Mouse (Mus musculus) splenic B cell, adult 2 months (primary cell): ENCODE measurements around the gene Lhx1.

Experiments used
- DNase-seq: peaks from one replicate; pipeline ENCODE4 v3.0.0-alpha.2; 2011; ENCODE audit warnings: low read depth, low spot score
- H3K27me3 ChIP-seq: 2 replicates; pipeline ENCODE4 v1.6.1; 2012; ENCODE audit warnings: mild to moderate bottlenecking, low read length, moderate library complexity, mixed read lengths; ENCODE audit not compliant: control insufficient read depth, poor library complexity, insufficient read depth, severe bottlenecking
- H3K36me3 ChIP-seq: 2 replicates; pipeline ENCODE4 v1.6.1; 2012; ENCODE audit warnings: mild to moderate bottlenecking, low read length, moderate library complexity, mixed read lengths; ENCODE audit not compliant: control insufficient read depth, poor library complexity, insufficient read depth, severe bottlenecking

The Lhx1 gene

DNA sequence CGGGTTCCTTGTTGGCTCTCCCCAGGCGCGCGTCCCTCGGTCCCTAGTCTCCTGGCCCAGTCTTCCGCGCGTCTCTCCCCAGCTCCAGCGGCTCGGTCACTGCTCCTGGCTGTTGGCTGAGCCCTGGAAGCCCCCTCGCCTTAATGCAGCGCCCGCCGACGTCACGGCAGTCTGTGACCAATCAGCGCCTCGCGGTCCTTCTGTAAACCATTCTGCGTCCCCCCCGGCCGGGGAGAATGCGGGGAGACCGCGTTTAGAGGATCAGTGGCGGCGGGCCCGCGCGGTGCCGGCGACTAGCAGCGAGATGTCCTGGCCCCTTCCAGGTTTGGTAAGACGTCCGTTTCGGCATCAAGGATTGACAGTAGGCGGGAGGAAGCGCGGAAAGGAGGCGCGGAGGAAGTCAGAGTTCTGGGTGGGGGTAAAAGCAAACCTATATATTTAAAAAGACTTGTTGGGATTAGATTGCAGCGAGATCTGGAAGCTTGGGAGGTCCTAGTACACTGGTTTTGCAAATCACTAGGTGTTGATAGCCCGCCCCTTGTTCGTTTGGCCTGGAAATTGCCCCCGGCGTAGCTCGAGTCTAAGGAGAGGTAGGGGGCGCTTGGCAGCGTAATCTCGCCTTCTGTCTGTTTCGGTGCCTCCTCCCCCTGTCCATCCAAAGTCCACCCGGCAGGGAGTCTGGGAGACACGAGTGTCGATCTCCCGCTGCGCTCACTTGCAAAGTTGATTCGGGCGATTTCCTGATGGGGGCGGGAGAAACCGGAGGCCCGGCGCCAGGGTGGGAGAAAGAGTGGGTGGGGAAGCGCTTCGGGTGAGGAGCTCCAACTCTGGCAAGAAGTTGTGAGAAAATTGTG, at the start of gene Lhx1:
TSS of gene Lhx1 (minus strand) at position 115 of the 854 bp plus-strand sequence.
- H3K27me3 ChIP-seq, result peaks cover 3% of the 10 kb centered on the region
- no peaks in the 10 kb centered on the region for H3K36me3 ChIP-seq
- DNase-seq, result no peak

DNA sequence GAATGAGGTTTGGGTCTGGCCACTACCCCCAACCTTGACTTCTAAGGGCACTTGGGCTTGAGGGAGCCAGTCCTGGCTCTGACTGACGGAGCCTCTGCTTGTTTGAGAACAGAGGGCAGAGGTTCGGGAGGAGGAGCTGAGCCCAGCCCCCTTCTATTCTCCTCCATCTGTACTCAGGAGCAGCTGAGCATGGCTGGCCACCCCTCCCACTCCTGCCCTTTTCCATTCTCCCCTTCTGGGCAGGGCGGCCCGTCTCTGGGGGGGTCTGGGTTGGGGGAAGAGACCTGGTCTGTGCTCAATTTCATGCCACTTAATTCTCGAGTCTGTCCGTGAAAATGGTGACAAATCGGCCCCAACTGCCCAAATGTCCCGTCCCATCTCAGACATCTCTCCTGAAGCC, 49.5 kb upstream of the Lhx1 start:
- no peaks in the 10 kb centered on the region for H3K36me3 ChIP-seq
- no peak for DNase-seq
- no peaks in the 10 kb centered on the region for H3K27me3 ChIP-seq

DNA sequence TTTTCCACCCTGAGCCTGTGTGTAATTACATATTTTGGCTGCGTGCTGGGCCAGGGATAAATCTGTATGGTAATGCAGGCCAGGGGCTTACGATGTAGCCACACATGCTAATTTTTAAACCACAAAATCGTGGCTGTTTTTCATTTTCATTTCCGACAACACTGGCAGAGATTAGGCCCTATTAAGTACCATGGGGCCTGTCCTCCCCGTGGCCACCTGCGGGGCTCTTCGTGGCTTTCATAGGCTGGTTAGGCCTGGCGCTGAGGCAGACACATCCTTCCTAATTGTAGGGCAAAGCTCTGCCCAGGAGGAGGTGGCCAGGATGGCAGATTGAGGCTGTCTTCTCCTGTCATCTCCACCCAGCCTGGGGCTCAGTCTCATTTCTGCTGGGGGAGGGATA, 48.3 kb upstream of the Lhx1 start:
- no peaks in the 10 kb centered on the region for H3K27me3 ChIP-seq
- no peaks in the 10 kb centered on the region for H3K36me3 ChIP-seq
- no peak for DNase-seq

DNA sequence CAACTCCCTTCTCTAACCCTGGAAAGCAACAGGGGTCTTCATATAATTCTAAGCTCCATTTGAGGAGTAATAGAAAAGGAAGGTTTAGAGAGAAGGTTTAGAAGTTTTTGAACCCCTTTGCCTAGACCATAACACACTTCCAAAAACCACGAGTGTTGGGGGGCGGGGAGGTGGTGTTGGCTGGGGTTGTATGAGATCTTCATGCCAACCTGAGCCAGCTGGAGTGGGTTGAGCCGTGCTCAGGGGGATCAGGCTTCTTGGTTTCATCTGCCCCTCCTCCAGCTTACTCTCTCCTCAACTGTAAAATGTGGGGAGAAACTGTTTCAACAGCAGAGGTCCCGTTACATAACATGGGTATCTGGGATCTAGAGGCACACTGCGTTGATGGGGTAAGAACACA, 45.5 kb upstream of the Lhx1 start:
- no peak for DNase-seq
- Histone ChIP-seq H3K36me3 (no peaks in the 10 kb centered on the region), H3K27me3 (no peaks in the 10 kb centered on the region)

DNA sequence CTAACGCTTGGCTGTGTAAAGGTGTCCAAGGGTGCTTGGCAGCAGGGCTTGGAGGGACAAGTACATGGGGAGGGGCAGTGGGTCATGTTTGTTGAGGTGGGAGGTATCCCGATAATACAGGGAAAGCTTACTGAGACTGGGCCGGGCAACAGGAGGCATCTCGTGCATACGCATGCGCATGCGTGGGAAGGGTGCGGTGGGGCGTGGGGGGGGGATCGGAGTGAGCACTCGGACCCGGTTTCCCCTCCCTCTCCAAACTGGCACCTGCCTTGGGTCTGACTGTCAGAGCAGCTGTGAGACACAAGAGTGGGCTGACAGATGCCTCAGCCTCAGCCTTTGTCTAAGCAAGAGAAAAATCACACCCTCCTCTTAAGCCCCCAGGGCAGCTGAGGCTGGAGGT, 45.1 kb upstream of the Lhx1 start:
- Histone ChIP-seq H3K36me3 (no peaks in the 10 kb centered on the region), H3K27me3 (no peaks in the 10 kb centered on the region)
- DNase-seq, result no peak

DNA sequence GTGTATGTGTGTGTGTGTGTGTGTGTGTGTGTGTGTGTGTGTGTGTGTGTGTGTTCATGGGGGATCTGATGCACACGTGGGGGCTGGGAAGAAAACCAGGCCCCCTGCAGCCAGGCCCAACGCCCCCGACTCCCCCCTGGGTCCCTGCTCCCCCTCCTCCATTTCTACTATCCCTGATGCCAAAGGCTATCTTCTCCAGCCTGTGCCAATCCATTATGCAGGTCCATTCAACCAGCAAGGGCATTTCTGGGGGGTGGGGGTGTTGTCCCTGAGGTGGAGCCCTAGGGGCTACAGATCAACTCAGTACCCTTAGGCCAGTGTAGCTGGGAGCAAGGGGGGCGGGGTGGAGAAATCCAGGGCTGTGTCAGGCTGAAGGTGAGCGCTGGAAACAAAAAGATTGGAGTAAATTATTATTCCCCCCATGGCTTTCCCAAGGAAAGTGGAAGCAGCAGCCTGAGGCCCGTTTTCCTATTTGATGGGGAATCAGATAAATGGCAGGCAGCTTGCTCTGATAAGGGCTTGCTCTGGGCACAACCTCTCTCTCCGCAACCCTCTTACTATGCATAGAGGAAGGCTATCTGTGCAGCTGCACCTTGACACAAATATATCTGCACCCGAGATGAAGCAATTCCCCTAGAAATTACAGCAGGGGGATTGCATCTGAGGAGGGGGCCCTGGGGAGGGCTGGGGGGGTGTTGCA, 43.9 kb upstream of the Lhx1 start:
- Histone ChIP-seq H3K36me3 (no peaks in the 10 kb centered on the region), H3K27me3 (no peaks in the 10 kb centered on the region)
- DNase-seq, result no peak

DNA sequence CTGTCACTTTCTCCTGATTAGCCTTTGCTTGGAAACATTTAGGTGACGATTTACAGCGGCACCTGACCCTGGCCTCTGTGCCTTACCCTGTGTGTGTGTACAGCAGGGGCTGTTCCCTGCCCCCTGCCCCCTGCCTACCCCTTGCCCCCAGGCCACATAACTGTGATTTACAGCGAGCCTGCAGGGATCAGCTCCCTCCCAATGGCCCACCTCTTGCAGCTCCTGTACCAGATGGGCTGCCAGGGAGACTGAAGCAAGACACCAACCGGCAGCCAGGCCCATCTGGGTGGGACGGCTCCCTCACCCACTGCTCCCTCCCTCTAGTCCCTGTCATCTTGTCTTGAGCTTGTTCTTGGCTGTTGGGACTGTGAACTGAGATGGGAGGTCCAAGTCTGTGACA, 43.1 kb upstream of the Lhx1 start:
- Histone ChIP-seq H3K36me3 (no peaks in the 10 kb centered on the region), H3K27me3 (0 out of 2 replicates have a peak, but pooled peaks cover 2% of the 10 kb centered on the region)
- no peak for DNase-seq

DNA sequence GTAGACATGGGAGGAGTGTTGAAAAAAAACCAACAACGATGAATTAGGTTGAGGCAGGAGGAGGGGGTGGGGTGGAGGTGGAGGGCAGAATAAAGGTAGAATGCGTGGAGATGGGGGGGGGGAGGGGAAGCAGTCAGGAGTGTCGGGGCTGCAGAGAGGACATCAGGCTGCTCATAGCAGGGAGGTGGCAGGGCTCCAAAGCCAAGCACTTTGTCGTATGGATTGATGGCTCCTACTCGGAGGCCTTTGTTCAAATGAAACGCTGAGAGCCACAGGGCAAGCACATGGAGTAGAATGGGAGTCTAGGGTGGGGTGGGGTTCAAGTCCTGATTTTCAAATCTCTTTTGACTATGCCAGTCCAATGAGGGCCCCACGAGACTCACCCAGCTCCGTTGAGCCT, 41.4 kb upstream of the Lhx1 start:
- H3K36me3 ChIP-seq, result no peaks in the 10 kb centered on the region
- H3K27me3 ChIP-seq, result 0 out of 2 replicates have a peak, but pooled peaks cover 2% of the 10 kb centered on the region
- DNase-seq, result no peak

DNA sequence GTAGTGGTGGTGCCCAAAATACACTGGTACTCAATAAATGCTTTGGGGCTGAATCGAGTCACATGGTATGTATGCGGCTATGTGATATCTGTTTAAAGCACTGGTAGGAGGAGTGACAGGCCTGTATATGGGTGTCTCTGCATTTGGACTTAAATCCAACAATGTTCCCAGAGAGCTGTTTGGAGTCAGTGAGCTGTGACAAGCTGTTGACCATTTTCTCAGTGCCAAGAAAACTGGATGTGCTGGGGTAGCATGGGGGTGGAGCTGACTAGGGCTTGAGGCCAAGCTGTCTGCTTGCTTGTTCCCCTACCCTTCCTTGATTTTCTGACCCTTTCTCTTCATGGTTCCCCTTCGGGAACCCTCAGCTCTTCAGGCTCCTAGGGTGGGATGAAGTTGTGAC, 39.9 kb upstream of the Lhx1 start:
- H3K36me3 ChIP-seq, result no peaks in the 10 kb centered on the region
- DNase-seq, result no peak
- H3K27me3 ChIP-seq, result 0 out of 2 replicates have a peak, but pooled peaks cover 2% of the 10 kb centered on the region

DNA sequence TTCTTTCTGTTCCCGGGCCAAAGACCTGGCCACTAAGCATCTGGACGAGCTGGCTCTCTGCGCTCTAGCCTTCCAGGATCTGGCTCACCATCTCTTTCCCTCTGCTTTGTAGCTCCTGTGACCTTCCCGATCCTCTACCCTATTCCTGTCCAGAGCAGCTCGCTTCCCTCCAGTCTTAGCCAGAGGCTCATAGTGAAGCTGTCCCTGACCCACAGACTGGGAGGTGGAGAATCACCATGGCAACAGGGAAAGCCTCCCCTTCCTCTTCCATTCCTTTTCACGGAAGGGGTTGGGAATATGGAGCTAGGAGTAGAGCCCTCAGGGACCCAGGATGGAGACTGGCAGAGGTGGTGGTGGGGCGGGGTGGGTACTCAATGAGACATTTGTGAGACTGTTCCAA, 38.0 kb upstream of the Lhx1 start:
- no peak for DNase-seq
- Histone ChIP-seq H3K27me3 (0 out of 2 replicates have a peak, but pooled peaks cover 2% of the 10 kb centered on the region), H3K36me3 (no peaks in the 10 kb centered on the region)

DNA sequence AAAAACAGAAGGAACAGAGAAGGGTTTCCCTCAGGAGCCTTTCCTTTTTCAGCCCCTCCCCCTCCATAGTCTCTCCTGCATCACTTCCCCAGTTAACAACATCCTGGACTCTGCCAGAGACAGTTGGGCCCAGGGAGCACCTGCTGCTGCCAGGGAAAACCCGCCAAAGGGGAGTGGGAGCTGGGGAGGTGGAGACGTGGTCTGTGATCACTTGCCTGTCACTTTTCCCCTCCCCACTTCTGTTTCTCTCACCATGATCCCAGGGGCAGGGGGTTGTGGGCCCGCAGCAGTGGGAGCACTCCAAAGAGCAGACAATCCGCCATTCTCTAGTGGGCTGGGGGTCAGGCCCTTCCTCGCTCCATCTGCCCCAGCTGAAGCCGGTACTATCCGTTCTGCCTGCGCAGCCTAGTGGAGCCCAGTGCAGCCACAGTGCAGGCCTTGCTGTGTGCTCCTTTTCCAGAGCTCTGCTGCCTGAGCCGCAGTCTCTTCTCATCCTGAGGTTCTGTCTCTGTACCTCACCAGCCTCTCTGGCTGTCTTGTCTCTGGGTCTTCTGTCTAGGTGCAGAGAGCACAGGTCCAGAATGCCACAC, 37.5 kb upstream of the Lhx1 start:
- DNase-seq, result no peak
- Histone ChIP-seq H3K36me3 (no peaks in the 10 kb centered on the region), H3K27me3 (0 out of 2 replicates have a peak, but pooled peaks cover 2% of the 10 kb centered on the region)

DNA sequence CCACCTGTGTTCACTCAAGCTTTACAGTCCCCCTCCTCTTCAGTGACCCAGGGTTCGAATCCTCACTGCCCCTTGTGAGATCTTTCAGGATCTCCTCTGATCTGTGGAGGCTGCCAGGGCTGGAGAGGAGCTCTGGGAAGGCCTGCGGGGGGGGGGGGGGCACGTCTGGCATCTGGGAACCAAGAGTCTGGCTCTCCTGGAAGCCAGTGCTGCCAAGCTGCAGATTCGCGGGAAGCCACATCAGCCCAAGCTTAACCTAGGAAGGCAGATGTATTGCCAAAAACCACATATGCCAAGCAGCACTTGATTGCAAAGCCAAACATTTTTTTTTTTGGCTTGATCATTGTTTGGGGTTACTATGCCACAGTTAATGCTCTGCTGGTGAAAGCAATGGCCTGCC, 36.2 kb upstream of the Lhx1 start:
- Histone ChIP-seq H3K27me3 (0 out of 2 replicates have a peak, but pooled peaks cover 2% of the 10 kb centered on the region), H3K36me3 (no peaks in the 10 kb centered on the region)
- no peak for DNase-seq

DNA sequence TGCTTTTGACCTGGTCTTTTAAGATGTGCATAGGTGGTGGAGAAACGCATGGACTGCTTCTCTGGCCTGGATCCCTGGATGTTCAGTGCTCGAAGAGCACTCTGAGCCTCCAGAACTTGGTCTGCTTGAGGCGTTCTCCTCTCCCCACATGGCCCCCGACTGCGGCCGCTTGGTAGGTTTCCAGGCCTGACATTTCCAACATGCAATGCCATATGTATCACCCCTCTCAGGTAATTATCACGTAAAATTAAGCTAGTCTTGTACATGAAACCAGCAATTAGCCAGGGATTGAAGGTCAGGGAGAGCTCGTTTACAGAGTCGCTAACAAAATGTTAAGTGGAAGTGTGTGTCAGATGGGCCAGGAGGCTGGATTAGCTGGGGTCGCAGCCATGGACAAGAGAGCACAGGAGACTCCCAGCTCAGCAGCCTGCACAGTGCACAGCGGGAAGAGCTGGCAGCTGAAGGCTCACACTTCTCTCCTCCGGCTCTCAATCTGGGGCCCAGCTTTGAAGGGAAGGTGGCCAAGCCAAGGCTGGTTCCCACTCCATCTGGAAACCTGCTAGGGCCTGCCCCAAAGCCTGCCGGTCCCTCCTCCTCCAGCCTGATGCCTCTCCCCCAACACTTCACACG, 28.6 kb upstream of the Lhx1 start:
- DNase-seq, result no peak

DNA sequence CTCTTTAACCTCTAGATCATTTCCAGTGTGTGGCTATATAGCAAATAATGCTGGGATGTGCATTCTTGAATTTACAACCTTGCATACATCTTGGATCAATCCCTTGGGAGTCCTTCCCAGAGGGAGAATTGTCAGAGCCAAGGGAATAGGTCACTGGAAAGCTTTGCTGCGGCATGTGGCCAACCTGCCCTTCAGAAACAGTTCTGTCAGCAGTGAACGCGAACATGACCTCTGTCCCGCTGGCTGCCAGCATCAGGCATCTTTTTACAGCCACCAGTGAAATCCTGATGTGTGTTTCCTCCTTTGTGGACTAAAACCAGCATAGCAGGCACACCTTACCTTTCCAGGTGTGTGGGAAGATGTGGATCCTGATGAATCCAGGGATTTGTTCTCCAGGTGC, 26.0 kb upstream of the Lhx1 start:
- H3K27me3 ChIP-seq, result no peaks in the 10 kb centered on the region
- no peak for DNase-seq
- H3K36me3 ChIP-seq, result no peaks in the 10 kb centered on the region

More for the DNA sequence above, 28.6 kb upstream of the Lhx1 start:
- Histone ChIP-seq H3K27me3 (no peaks in the 10 kb centered on the region), H3K36me3 (no peaks in the 10 kb centered on the region)
